Mouse (Mus musculus) kidney, postnatal 36 days (tissue): ENCODE measurements at regions not wholly inside any gene's neighbourhood (a gene's known extent, or its start where the extent isn't known, plus 50 kb on each side); places are given as distances from the start of the nearest gene placed in this dataset.

ENCODE experiments used
- DNase-seq, 2 experiments: peaks; one replicate each; pipeline ENCODE4 v3.0.0; 2021 to 2022; ENCODE audit warnings: mixed read lengths in 2 of 2

DNA sequence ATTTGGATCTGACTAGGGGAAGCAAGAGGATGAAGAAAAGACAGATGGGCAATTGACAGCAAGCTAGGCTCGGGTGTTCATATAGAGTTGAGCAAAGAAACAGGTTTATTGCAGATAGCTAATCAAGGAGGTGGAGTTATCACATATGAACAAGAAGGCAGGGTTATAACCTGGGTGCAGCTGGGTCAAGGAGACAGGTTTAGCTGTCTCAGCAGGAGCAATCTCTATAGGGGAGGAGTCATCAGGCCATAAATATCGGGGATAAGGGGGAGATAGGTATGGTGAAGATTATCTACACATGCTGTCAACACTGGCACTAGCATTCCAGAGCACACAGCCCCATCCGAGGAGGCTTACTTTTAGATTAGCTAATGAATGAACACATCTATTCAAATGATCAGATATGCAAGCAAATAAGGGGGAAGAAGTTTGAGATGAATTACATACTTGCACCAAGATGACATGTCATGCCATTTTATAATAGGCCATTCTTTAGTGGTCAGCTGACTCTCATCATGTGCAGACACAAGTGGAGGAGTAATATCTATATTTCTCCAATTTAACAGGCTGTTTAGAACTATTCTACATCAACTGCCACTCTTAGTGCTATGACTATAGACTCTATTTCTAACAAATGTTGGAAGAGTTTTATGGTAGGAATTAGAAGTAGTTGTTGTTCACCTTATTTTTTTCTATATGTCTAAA is 76.9 kb downstream of the Lhx9 start:
- DNase-seq = no peak

DNA sequence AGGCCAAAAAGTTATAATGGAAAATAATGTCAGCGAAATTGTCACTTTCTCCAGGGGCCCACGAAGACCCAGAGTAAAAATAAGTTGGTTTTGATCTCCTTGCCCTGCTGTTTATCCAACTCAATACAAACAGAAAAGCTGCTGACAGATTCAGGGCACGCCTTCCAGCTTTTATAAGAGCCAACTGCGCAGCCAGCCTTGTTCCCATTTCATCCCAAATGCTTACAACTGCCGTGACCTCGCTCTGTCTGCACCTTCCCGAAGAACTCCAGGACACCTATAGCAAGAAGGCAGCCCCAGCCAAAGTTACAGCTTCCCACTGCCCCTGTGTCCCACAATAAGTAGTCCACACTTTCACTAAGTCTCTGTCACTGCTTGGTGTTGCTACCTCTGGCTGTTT is 85.5 kb downstream of the Lhx9 start:
- DNase-seq = no peak

DNA sequence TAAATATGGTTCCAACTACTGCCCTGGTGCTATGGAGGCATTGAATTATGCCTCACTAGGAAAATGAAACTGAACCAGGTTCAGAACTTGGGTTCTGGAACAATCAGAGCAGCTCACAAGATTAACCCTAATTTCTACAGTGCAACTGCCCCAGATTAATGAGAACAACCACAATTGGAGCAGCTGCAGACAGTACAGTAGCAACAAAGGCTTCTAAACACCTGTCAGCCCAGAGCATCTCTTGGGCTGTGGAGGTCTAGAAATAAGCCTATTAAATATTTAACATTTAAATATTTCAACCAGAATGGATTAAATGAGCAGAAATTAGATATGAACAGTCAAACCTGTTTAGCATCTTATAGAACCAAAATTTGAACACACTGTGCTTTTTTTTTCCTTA is 90.6 kb downstream of the Lhx9 start:
- DNase-seq = no peak

GRCm38 (mm10) chr1:138733308-138733707 is 113.4 kb upstream of the Nek7 start:
- no peak for DNase-seq

DNA sequence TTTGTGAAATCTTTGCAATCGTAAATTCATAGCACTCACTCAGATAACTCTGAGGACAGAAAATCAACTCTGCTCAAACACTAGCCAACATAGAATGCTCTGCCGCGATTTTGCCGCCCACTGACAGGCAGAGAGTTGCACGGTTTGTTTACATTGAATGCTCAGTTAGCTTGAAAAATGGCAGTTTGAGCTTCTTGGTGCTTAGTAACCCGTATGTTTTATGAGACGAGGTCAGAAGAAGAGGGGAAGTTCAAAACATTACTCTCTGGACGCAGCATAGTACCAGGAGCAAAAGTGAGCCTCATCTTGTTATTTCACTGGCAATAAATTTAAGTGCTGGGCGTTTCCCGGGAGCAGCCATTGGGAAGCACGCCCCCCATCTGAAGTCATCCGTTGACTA is 111.1 kb upstream of the Nek7 start:
- no peak for DNase-seq

DNA sequence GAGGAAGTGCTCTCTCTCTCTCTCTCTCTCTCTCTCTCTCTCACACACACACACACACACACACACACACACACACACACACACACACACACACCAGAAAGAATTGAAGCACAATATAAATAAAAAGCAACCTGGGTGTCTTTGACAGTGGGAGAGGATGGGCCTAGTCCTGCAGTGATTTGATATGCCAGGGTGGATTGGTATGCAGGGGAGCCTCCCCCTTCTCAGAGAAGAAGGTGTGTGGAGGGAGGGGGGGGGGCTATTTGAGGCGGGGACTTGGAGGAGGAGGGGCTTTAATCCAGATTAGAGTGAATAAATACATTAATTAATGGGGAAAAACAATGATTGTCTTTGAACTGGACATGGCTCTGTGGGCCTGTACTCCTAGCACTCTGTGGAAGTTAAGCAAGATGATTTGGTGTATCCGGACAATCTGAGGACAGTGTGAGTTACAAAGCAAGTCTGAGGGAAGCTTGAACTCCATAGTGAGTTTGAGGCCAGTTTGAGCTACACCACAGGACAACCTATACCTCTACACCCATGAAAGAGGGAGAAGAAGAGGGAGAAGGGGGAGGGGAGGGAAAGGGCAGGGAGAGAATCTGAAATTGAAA is 109.3 kb upstream of the Nek7 start:
- DNase-seq = no peak

DNA sequence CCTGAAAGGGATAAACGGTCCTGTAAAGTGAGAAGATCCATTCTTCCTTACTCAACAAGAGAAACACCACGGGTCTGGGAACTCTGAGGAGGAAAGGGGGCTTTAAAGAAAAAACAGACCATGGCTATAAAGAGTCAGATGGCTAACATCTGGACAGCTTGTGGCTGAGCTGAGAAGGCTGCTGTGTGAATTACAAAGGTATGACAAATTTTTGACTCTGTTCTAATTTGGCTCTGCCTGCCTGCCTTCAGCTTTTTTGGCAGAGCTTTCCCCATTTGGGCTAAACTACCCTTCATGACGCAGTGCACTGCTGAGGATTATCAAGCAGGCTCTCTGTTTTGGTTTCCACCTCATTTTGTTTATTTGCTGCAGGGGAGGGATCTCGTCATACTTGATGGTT is 100.8 kb upstream of the Nek7 start:
- DNase-seq = no peak

GRCm38 (mm10) chr1:138719297-138719696 is 99.4 kb upstream of the Nek7 start:
- no peak for DNase-seq

DNA sequence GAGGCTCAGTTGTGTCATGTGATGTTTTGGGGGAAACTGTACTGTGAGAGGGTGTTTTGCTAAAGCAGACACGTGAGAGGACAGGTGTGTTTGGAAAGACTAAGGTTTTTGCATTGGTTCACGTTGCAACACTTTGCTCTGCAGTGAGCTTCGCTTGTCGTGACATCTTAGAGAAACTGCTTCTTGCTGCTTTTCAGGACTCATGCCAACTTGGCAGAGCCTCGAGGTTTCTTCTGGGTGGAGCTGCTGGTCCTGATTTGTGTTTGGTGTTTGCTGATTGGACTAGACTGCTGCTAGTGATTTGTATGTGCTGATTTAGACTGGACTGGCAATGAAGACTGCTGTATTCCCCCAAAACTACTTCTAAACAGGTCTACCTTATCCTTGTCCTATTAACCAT is 97.0 kb upstream of the Nek7 start:
- no peak for DNase-seq

GRCm38 (mm10) chr1:138715162-138715561 is 95.2 kb upstream of the Nek7 start:
- DNase-seq = peak in 1 of 2 experiments; percentile 15

DNA sequence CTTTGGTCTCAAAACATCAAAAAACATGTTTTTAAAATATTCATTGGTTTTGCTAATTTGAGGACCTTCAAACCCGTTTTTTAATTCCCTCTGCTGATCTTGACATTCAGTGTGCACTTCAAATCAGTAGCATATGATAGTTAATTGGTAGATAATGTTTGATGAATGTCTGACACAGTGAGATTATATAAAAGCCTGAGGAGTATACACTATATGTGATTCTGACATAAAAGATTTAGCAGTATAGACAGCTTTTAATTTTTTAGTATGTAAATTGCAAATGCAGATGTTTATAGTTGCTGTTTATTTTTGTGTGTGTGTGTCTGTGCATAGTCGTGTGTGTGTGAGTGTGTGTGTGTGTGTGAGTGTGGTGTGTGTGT is 89.3 kb upstream of the Nek7 start:
- no peak for DNase-seq

DNA sequence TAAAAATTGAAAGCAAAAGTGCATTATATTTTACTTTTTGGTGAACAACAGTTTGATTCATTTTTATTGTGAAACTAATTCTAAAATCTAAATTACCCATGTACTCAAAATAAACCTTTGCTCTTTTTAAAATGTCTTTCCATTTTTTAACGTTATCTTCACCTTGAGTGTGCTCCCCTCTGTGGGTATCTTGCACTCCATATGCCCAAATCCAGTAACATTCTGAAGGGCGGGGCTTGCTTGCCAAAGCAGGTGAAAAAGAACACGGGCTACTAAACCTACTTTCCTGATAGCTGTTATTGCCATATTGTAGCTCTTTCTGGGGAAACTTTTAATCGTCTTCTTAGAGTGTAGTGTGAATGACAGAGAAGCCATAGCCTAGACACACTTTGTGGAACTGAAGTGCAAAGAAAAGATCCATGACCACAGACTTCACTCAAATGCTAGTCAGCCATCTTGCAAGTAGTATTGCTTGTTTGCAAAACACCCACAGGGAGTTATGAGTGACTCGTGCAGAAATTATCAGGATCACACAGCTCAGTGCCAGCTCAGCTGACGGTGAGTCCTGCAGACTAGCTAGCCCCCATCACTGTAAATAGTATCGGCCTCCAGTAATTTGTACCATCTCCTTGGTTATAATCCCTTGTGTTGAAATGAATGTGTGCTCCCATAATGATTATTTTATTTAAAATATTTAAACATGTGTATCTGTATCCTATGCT is 88.7 kb upstream of the Nek7 start:
- DNase-seq = no peak

GRCm38 (mm10) chr1:138707913-138708312 is 88.0 kb upstream of the Nek7 start:
- no peak for DNase-seq

DNA sequence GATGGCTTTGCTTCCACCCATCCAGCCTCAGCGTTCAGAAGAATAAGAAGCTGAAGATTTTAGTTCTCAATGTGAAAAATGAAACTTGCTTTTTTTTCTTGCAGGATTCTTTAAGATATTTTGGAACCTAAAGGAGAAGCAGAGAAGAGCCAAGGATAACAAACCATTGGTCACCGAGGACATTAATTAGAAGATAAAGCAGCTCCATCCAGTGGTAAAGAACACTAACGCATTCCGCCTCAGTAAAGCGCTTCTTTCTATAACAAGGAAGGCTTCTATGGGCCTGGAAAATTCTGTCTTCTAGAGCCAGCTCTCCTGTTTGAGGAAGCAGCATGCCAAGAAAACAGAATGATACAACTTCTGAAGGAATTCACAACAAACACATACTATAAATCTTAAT is 83.3 kb upstream of the Nek7 start:
- no peak for DNase-seq

DNA sequence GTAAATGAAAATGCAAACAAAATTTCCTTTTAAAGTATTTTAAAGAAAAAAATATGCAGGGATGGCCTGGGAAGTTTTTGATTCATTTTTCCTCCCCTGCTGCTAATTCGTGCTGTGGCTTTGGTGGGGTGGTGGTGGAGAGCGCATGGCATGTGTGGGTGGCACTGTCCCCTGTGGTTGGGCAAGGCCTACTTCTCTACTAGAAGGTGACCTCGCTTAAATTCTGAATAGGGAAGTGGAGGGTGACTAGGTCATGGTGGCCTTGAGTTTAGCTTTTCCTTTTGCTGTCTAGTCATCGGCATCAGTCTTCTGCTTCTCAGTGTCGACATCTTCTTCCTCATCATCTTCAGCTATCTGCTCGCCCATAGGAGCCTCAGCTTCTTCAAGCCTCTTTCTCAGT is 69.3 kb upstream of the Nek7 start:
- DNase-seq = no peak

DNA sequence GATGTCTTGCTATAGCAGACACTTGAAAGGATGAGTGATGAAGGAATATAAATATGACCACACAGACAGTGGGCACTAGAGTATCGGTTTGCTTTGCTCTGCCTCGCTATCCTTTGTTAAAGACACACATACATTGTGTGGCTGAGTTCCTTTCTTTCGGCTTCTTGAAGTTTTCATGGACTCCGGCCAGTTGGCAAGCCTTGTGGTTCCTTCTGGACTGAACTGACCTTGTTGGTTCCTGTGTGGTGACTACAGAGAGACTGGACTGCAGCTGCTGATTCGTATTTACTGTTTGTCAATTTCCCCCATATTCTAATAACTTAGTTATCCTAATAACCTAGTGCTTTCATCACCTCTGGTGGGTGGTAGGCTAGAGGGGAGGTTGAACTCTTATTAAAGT is 66.8 kb upstream of the Nek7 start:
- peak; percentile 45 to 75 for DNase-seq

DNA sequence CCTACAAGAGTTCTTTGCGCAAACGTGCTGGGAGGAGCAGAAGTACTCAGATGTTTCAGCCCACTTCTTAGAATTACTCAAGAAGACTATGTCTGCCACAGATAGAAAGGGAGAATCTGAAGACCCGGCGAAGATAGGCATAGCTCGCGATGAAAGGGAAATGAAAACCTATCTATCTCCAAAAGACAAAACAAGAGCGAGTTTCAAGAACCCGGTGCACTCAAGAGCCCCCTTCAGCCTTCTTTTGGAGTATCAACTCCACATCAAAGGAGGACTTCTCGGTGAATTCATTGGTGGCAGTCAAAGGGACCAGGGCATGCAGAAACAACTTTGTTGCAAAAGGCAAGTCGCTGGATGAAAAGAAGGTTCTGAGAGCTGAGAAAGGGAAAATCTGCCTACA is 63.8 kb upstream of the Nek7 start:
- DNase-seq = no peak

DNA sequence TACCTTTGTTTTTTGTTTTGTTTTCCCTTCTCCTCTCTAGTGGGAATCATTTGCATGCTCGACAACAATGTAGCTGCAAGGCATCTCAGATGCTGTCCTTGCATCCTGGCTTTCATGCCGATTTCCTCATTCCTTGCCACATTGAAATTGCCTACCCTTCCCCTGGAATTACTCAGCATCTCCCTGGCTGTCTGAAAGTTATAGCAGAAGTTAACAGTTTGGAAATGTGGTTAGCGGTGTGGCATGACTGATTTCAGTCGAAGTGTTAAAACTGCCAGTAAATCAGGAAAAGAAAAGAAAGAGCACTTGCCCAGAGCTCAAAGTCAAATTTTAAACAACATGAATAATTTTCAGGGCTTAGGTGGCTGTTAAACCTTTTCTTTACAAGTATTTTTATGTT is 62.0 kb upstream of the Nek7 start:
- DNase-seq = no peak

- no peak for DNase-seq
These were observed 54.3 kb upstream of the Nek7 start for GRCm38 (mm10) chr1:138674199-138674598.
